Comparison of ENCODE assay signal across 16 mouse cellular contexts in genomic region chr7:114309020-114309419, GRCm38 (mm10).
"Had no signal": no experiment of that assay in that cellular context is flagged by ENCODE, and none has a peak within 500 bp of the region (broad histone marks: within the 10 kb centered on the region; RNA-seq: fewer than 3 reads in every experiment).

No protein-coding gene starts in this region.

- DNase-seq: kidney, adult 18-20 months; kidney, postnatal 10 days; kidney, postnatal 4 days; left cerebral cortex, postnatal 4 days; liver, embryonic 13.5 days; lung, adult 2 months; lung, postnatal 10 days; lung, postnatal 4 days; retina, postnatal 1 day; thymus, postnatal 36 days had no signal

- ATAC-seq: inflammation-experienced regulatory T-cells, adult 6 months; midbrain, embryonic 15.5 days had no signal

- H3K4me2 ChIP-seq: limb, embryonic 13.5 days; liver, embryonic 13.5 days; midbrain, embryonic 15.5 days; neural tube, embryonic 12.5 days had no signal

- H3K36me3 ChIP-seq: limb, embryonic 13.5 days; liver, embryonic 13.5 days; midbrain, embryonic 10.5 days; midbrain, embryonic 15.5 days; neural tube, embryonic 12.5 days had no signal

- H3K9me3 ChIP-seq: limb, embryonic 13.5 days; liver, embryonic 13.5 days; midbrain, embryonic 10.5 days; midbrain, embryonic 15.5 days; neural tube, embryonic 12.5 days had no signal

- H3K27me3 ChIP-seq: limb, embryonic 13.5 days; liver, embryonic 13.5 days; midbrain, embryonic 15.5 days; neural tube, embryonic 12.5 days had no signal

- H3K27ac ChIP-seq: layer of hippocampus, adult 2 months; limb, embryonic 13.5 days; liver, embryonic 13.5 days; midbrain, embryonic 10.5 days; midbrain, embryonic 15.5 days; neural tube, embryonic 12.5 days had no signal

- H3K4me3 ChIP-seq: layer of hippocampus, adult 2 months; limb, embryonic 13.5 days; liver, embryonic 13.5 days; midbrain, embryonic 10.5 days; midbrain, embryonic 15.5 days; neural tube, embryonic 12.5 days had no signal

- H3K4me1 ChIP-seq: midbrain, embryonic 10.5 days; neural tube, embryonic 12.5 days had no signal

- H3K9ac ChIP-seq: limb, embryonic 13.5 days; liver, embryonic 13.5 days; midbrain, embryonic 15.5 days; neural tube, embryonic 12.5 days had no signal
